Mouse (Mus musculus): ENCODE results near the gene Sept11.
A peak's percentile ranks its signal among the peaks of the same experiment; 100 is the strongest.

Sept11 gene

GRCm38 (mm10) chr5:93092857-93093622 lies at the start of gene Sept11:
Sept11 (plus strand) TSS chr5:93093437.
- peak; percentile 96 to 97 for DNase-seq

- peak; percentile 61 to 65 for DNase-seq
These were observed 49.3 kb upstream of the Sept11 start for GRCm38 (mm10) chr5:93043688-93044583.

GRCm38 (mm10) chr5:93044584-93045370 lies 48.5 kb upstream of the Sept11 start, which contains the start of gene Sowahb:
Sowahb (minus strand) TSS chr5:93045022.
- peak; percentile 84 to 87 for DNase-seq

GRCm38 (mm10) chr5:93045371-93045714 lies 47.9 kb upstream of the Sept11 start:
- DNase-seq, result no peak

- peak in 1 of 2 experiments; percentile 35 for DNase-seq
These were observed 46.9 kb upstream of the Sept11 start for GRCm38 (mm10) chr5:93046306-93046845.

GRCm38 (mm10) chr5:93048481-93049240 lies 44.6 kb upstream of the Sept11 start:
- DNase-seq, result peak; percentile 95 to 96

- peak; percentile 28 to 43 for DNase-seq
These were observed 43.3 kb upstream of the Sept11 start for GRCm38 (mm10) chr5:93049971-93050370.

- DNase-seq, result peak in 1 of 2 experiments; percentile 17
These were observed 42.2 kb upstream of the Sept11 start for GRCm38 (mm10) chr5:93051041-93051440.

GRCm38 (mm10) chr5:93051951-93052350 lies 41.3 kb upstream of the Sept11 start:
- peak; percentile 84 to 89 for DNase-seq

GRCm38 (mm10) chr5:93053606-93054397 lies 39.4 kb upstream of the Sept11 start:
- peak; percentile 21 to 26 for DNase-seq

GRCm38 (mm10) chr5:93060865-93061264 lies 32.4 kb upstream of the Sept11 start:
- DNase-seq, result no peak

- no peak for DNase-seq
These were observed 15.4 kb upstream of the Sept11 start for GRCm38 (mm10) chr5:93077661-93078323.

- no peak for DNase-seq
These were observed 13.6 kb upstream of the Sept11 start for GRCm38 (mm10) chr5:93079596-93079995.

GRCm38 (mm10) chr5:93085015-93085598 lies 8.1 kb upstream of the Sept11 start:
- peak; percentile 64 to 72 for DNase-seq

- no peak for DNase-seq
These were observed 7.3 kb upstream of the Sept11 start for GRCm38 (mm10) chr5:93085900-93086299.

GRCm38 (mm10) chr5:93091266-93091665 lies 2.0 kb upstream of the Sept11 start:
- DNase-seq, result no peak

- peak; percentile 47 to 50 for DNase-seq
These were observed 973 bp upstream of the Sept11 start for GRCm38 (mm10) chr5:93092147-93092781.

- DNase-seq, result peak in 1 of 2 experiments; percentile 54
These were observed 646 bp downstream of the Sept11 start for GRCm38 (mm10) chr5:93093638-93094527.

Data from cerebellum, postnatal 10 days (tissue).